Mouse (Mus musculus) adrenal gland, postnatal 25 days (tissue): ENCODE data around the gene Esp16. TPM values are rescaled to one million over a fixed set of nuclear protein-coding genes. Genes with fewer than 3 reads are reported as not detected.
"Not testable (repeated sequence)": the region's sequence is repeated elsewhere in the genome, so short reads cannot be mapped to it uniquely, and the experiment has no call there.

ENCODE experiments used
- DNase-seq: peaks from one replicate; pipeline ENCODE4 v3.0.0; 2021; ENCODE audit warnings: mixed read lengths
- long read RNA-seq: library from polyadenylated mRNA; stranded (forward); transcript quantifications from one replicate; pipeline ENCODE4 v2.0.0, GENCODE M21; 2021
- total RNA-seq: library from RNA; stranded (reverse); gene quantifications from 2 replicates; pipeline ENCODE4 v1.2.3, GENCODE M21; 2021

The Esp16 gene
- not detected in 2 replicates for total RNA-seq
- long read RNA-seq = 0 reads

- not testable (repeated sequence) for DNase-seq
These were observed at the start of gene Esp16 for GRCm38 (mm10) chr17:39535842-39536241. Esp16 (plus strand) TSS chr17:39536142.

DNA sequence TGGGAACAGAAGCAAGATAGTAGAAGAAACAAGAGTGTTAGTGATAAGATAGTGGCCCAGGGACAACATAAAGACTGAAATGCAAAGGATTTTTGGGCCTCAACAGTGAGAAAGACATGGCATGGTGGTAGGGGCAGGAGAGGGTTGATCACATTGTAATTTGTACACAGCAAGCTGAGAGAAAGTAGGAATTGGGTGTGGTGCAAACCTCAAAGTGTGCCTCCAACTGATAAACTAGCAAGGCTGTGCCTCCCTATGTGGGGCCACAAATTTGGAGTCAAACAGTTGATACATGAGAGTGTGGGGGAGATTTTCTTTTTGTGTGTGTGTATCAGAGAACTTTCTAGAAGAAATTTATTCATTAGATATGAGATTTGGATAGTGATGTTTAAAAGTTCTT lies 37.9 kb upstream of the Esp16 start:
- DNase-seq = not testable (repeated sequence)

Other genes starting within 250 kb of the Esp16 start
- not detected in 2 replicates for gene Esp18, start 129.8 kb upstream of the Esp16 start, total RNA-seq
- gene Esp15, start 104.8 kb downstream of the Esp16 start, total RNA-seq = not detected in 2 replicates